Mouse (Mus musculus) urinary bladder, postnatal 10 days (tissue): ENCODE data around the gene Pbx2.

Experiments
- DNase-seq: peaks from one replicate; pipeline ENCODE4 v3.0.0; 2022; ENCODE audit warnings: low spot score

The Pbx2 gene

GRCm38 (mm10) chr17:34582528-34582927 is 8.5 kb upstream of the Pbx2 start:
- no peak for DNase-seq

GRCm38 (mm10) chr17:34583397-34583796 is 7.7 kb upstream of the Pbx2 start:
- no peak for DNase-seq

- DNase-seq: no peak
Measured at GRCm38 (mm10) chr17:34583819-34584218, 7.2 kb upstream of the Pbx2 start.

GRCm38 (mm10) chr17:34585121-34585520 is 5.9 kb upstream of the Pbx2 start:
- no peak for DNase-seq

- no peak for DNase-seq
Measured at GRCm38 (mm10) chr17:34585877-34586771, 4.9 kb upstream of the Pbx2 start.

- peak; percentile 57 for DNase-seq
Measured at GRCm38 (mm10) chr17:34586796-34587422, 4.2 kb upstream of the Pbx2 start.

GRCm38 (mm10) chr17:34587423-34587811 is 3.6 kb upstream of the Pbx2 start:
- peak; percentile 76 for DNase-seq

GRCm38 (mm10) chr17:34587814-34588213 is 3.3 kb upstream of the Pbx2 start:
- DNase-seq: no peak

- no peak for DNase-seq
Measured at GRCm38 (mm10) chr17:34588767-34589166, 2.3 kb upstream of the Pbx2 start.

- no peak for DNase-seq
Measured at GRCm38 (mm10) chr17:34589206-34589605, 1.9 kb upstream of the Pbx2 start.

- DNase-seq: no peak
Measured at GRCm38 (mm10) chr17:34589681-34590101, 1.4 kb upstream of the Pbx2 start, which contains the start of gene Gpsm3. Gene Gpsm3 (plus strand): TSS chr17:34589806.

- no peak for DNase-seq
Measured at GRCm38 (mm10) chr17:34590154-34590987, 695 bp upstream of the Pbx2 start.

- peak; percentile 84 for DNase-seq
Measured at GRCm38 (mm10) chr17:34591994-34592375, 919 bp downstream of the Pbx2 start.

- DNase-seq: no peak
Measured at GRCm38 (mm10) chr17:34592581-34593549, 1.8 kb downstream of the Pbx2 start.

- no peak for DNase-seq
Measured at GRCm38 (mm10) chr17:34593752-34594525, 2.9 kb downstream of the Pbx2 start.

- no peak for DNase-seq
Measured at GRCm38 (mm10) chr17:34596098-34596497, 5.0 kb downstream of the Pbx2 start.

- DNase-seq: no peak
Measured at GRCm38 (mm10) chr17:34597566-34598095, 6.6 kb downstream of the Pbx2 start, which contains the start of gene Ager. Gene Ager (plus strand): TSS chr17:34597862.

- no peak for DNase-seq
Measured at GRCm38 (mm10) chr17:34599891-34600290, 8.8 kb downstream of the Pbx2 start.

- no peak for DNase-seq
Measured at GRCm38 (mm10) chr17:34601796-34602195, 10.7 kb downstream of the Pbx2 start.
